10 mouse cellular contexts compared by ENCODE assay signal in genomic region chr2:180822476-180822875, GRCm38 (mm10). TPM values are rescaled to one million over a fixed set of nuclear protein-coding genes. Genes with fewer than 3 reads are reported as not detected.
DNase-seq lines count a peak whose midpoint lies in the region; ATAC-seq and TF ChIP-seq lines count a peak whose summit lies in the region.
"Had no signal": no experiment of that assay in that cellular context is flagged by ENCODE, and none has a peak within 500 bp of the region (broad histone marks: within the 10 kb centered on the region; RNA-seq: fewer than 3 reads in every experiment).

No protein-coding gene starts in this region.

- H3K36me3 ChIP-seq in hindbrain, embryonic 16.5 days (ENCODE audit: control insufficient read depth, insufficient read depth, low read length): no peaks in the 10 kb centered on the region
- H3K36me3 ChIP-seq in limb, embryonic 14.5 days (ENCODE audit: control insufficient read depth, insufficient read depth, low read length): no peaks in the 10 kb centered on the region
- H3K36me3 ChIP-seq: embryonic facial prominence, embryonic 12.5 days; midbrain, embryonic 12.5 days had no signal

- no peaks in the 10 kb centered on the region for H3K27me3 ChIP-seq in hindbrain, embryonic 16.5 days (replicated peaks; ENCODE audit: control insufficient read depth, insufficient read depth, low read length)
- no peaks in the 10 kb centered on the region for H3K27me3 ChIP-seq in limb, embryonic 14.5 days (ENCODE audit: control insufficient read depth, insufficient read depth, low read length)
- H3K27me3 ChIP-seq: embryonic facial prominence, embryonic 12.5 days; midbrain, embryonic 12.5 days had no signal

- ATAC-seq in hindbrain, embryonic 16.5 days: peak; percentile 46; the same call in 1 of the 2 replicates
- no peak for ATAC-seq in limb, embryonic 14.5 days (ENCODE audit: low FRiP score, low read depth)

- no peak overlapping the region for H3K4me2 ChIP-seq in hindbrain, embryonic 16.5 days (ENCODE audit: low read length)
- H3K4me2 ChIP-seq in limb, embryonic 14.5 days (replicated peaks; ENCODE audit: low read depth, low read length, severe bottlenecking): no peak overlapping the region
- H3K4me2 ChIP-seq: embryonic facial prominence, embryonic 12.5 days; midbrain, embryonic 12.5 days had no signal

- DNase-seq in ovary, postnatal 36 days (ENCODE audit: low spot score): peak; percentile 9
- no peak for DNase-seq in ovary, adult 18-20 months (ENCODE audit: low spot score)
- DNase-seq in brain, embryonic 18.5 days (ENCODE audit: low read depth, low spot score): peak; percentile 18
- peak; percentile 53 to 70 for DNase-seq in frontal cortex, postnatal 10 days (ENCODE audit: low spot score in 2 of 2)
- DNase-seq in limb, embryonic 14.5 days (ENCODE audit: low spot score): peak; percentile 13
- peak; percentile 79 for DNase-seq in right cerebral cortex, adult 2 months (ENCODE audit: low spot score in 2 of 2)
- no peak for DNase-seq in B cell, adult 2 months

- H3K9me3 ChIP-seq in hindbrain, embryonic 16.5 days (ENCODE audit: control insufficient read depth, low read length): no peaks in the 10 kb centered on the region
- no peaks in the 10 kb centered on the region for H3K9me3 ChIP-seq in limb, embryonic 14.5 days (ENCODE audit: control insufficient read depth, low read length)
- H3K9me3 ChIP-seq: embryonic facial prominence, embryonic 12.5 days; midbrain, embryonic 12.5 days had no signal

- H3K9ac ChIP-seq in hindbrain, embryonic 16.5 days (ENCODE audit: low read depth, low read length): no peak overlapping the region
- no peak overlapping the region for H3K9ac ChIP-seq in limb, embryonic 14.5 days (ENCODE audit: low read depth, low read length, severe bottlenecking)
- H3K9ac ChIP-seq: embryonic facial prominence, embryonic 12.5 days; midbrain, embryonic 12.5 days had no signal

- no peak overlapping the region for H3K27ac ChIP-seq in hindbrain, embryonic 16.5 days (ENCODE audit: low read depth, low read length)
- H3K27ac ChIP-seq in limb, embryonic 14.5 days (replicated peaks; ENCODE audit: low read depth, low read length): no peak overlapping the region
- H3K27ac ChIP-seq: embryonic facial prominence, embryonic 12.5 days; midbrain, embryonic 12.5 days had no signal

- WGBS in hindbrain, embryonic 16.5 days: 38% methylated on average over 6 of the region's 6 CpGs
- 21% methylated on average over 6 of the region's 6 CpGs for WGBS in limb, embryonic 14.5 days

- no peak overlapping the region for H3K4me3 ChIP-seq in hindbrain, embryonic 16.5 days (ENCODE audit: low read length)
- H3K4me3 ChIP-seq in limb, embryonic 14.5 days (replicated peaks; ENCODE audit: low read length): no peak overlapping the region
- H3K4me3 ChIP-seq: embryonic facial prominence, embryonic 12.5 days; midbrain, embryonic 12.5 days had no signal

- peaks cover 6% of the 10 kb centered on the region for H3K4me1 ChIP-seq in hindbrain, embryonic 16.5 days (ENCODE audit: control insufficient read depth, insufficient read depth, low read depth, low read length)
- H3K4me1 ChIP-seq in limb, embryonic 14.5 days (ENCODE audit: control insufficient read depth, insufficient read depth, low read length): no peaks in the 10 kb centered on the region
- H3K4me1 ChIP-seq: embryonic facial prominence, embryonic 12.5 days had no signal

- TF ChIP-seq POLR2A in limb, embryonic 14.5 days (IDR thresholded peaks at IDR 0.05; ENCODE audit: borderline replicate concordance, extremely low read depth, insufficient read depth, insufficient read length): no peak

RNA-seq across cellular contexts. Expression of gene Bhlhe23, which starts 45.8 kb away (rescaled TPM):
- polyA plus RNA-seq in hindbrain, embryonic 16.5 days (2015; fragmentation: Nextera tagmentation; extraction: Ambion mirVana): 0.36 and 0.69 TPM in 2 replicates
- polyA plus RNA-seq in limb, embryonic 14.5 days (2012; rRNA removed): not detected in 2 replicates
- polyA plus RNA-seq in limb, embryonic 14.5 days (2014; fragmentation: Nextera tagmentation; extraction: Ambion mirVana): not detected in 2 replicates

Comparison
In these comparisons a context has a peak if more than half of its experiments do, and no peak if none do; other contexts are left out.
1. DNase-seq: peak in ovary, postnatal 36 days (single experiment), brain, embryonic 18.5 days (single experiment), frontal cortex, postnatal 10 days (2 of 2), limb, embryonic 14.5 days (single experiment) and right cerebral cortex, adult 2 months (2 of 2); none in ovary, adult 18-20 months (single experiment) and B cell, adult 2 months (0 of 2).